Mouse (Mus musculus): ENCODE data around the gene Setd1b. TPM values are rescaled to one million over a fixed set of nuclear protein-coding genes. Genes with fewer than 3 reads are reported as not detected.

Setd1b gene
- 11.0 and 11.1 TPM in 2 replicates for polyA plus RNA-seq (2015; fragmentation: Nextera tagmentation; extraction: Ambion mirVana)

DNA sequence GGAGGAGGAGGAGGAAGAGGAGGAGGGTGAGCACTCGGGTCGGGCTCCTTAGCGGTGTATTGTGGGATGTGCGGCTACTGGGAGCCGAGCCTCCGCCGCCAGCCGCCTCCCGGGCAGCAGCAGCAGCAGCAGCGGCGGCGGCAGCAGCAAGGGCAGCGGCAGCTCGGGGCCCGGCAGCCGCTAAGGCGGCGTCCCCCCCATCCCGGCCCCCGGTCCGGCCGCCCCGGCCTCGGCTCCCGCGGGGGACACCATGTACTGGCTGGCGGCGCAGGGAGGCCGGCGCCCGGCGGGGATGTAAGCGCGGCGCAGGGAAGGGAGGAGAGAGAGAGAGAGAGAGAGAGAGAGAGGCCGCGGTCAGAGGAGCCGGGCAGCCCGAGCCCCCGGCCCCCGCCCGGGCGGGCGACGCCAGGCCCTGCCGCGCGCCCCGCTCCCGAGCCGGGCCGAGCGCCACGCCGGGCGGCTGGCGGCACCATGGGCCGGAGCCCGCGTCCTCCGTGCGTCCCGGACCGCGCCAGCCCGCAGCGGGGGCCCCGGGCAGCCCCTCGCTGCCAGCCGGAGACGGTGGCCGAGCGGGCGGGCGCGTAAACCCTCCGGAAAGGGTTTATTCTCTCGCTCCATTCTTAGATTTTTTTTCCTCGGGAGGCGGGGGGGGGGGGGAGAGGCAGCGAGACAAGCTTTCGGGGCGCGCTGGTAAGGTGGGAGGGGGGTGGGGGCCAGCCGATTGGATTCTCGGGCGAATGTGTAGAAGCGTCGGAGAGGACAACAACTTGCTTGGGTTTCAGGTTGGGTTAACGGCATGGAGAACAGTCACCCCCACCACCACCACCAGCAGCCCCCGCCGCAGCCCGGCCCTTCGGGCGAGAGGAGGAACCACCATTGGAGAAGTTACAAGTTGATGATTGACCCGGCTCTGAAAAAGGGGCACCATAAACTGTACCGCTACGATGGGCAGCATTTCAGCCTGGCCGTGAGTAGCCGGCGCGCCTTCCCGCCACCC, at the start of gene Setd1b:
TSS of gene Setd1b (plus strand) at position 33 of the 997 bp plus-strand sequence.
- ATAC-seq (replicated peaks; ENCODE audit: low FRiP score): 0 out of 2 replicates have a peak, but pooled peaks have one; percentile 5
- WGBS: under 1% methylated on average over 66 of the region's 103 CpGs
- Histone ChIP-seq H3K4me1 (peaks cover 48% of the 10 kb centered on the region), H3K36me3 (peaks cover 25% of the 10 kb centered on the region), H3K27me3 (no peaks in the 10 kb centered on the region), H3K27ac (peak within 1 kb of the TSS; percentile 100), H3K9ac (peak within 1 kb of the TSS; percentile 98), H3K4me3 (replicated peaks) (peak within 1 kb of the TSS; percentile 91), H3K9me3 (replicated peaks) (no peaks in the 10 kb centered on the region), H3K4me2 (peak within 1 kb of the TSS; percentile 99)

DNA sequence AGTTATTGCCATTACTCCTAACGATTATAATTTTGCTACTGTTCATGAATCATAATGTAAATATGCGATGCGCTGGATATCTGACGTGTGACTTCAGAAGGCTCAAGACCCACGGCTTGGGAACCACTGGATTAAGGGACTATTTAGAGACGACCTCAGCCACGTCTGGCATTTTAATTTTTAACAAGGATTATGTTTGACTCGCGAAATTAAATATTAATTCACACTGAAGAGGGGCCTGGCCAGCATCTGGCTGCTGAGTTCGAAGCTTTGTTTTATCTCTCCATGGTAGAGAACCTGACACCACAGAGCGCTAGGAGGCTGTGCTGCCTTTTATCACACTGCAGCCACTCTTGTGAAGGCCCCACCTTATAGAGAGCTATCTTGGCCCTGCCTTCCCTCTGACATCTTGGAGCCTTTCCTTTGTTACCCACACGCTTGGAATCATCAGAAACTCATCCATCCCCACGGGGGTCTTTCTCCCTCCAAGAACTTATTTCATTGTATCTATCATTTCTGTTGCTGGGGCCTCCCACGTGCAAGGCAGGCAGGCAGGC, 48.8 kb upstream of the Setd1b start:
- H3K36me3 ChIP-seq: no peaks in the 10 kb centered on the region
- no peak for ATAC-seq (replicated peaks; ENCODE audit: low FRiP score)
- H3K4me3 ChIP-seq (replicated peaks): no peak overlapping the region
- no peak overlapping the region for H3K27ac ChIP-seq
- H3K9me3 ChIP-seq (replicated peaks): no peaks in the 10 kb centered on the region
- peaks cover 20% of the 10 kb centered on the region for H3K4me1 ChIP-seq
- H3K9ac ChIP-seq: no peak overlapping the region
- 80% methylated on average over 14 of the region's 14 CpGs for WGBS
- H3K4me2 ChIP-seq: no peak overlapping the region
- H3K27me3 ChIP-seq: no peaks in the 10 kb centered on the region

DNA sequence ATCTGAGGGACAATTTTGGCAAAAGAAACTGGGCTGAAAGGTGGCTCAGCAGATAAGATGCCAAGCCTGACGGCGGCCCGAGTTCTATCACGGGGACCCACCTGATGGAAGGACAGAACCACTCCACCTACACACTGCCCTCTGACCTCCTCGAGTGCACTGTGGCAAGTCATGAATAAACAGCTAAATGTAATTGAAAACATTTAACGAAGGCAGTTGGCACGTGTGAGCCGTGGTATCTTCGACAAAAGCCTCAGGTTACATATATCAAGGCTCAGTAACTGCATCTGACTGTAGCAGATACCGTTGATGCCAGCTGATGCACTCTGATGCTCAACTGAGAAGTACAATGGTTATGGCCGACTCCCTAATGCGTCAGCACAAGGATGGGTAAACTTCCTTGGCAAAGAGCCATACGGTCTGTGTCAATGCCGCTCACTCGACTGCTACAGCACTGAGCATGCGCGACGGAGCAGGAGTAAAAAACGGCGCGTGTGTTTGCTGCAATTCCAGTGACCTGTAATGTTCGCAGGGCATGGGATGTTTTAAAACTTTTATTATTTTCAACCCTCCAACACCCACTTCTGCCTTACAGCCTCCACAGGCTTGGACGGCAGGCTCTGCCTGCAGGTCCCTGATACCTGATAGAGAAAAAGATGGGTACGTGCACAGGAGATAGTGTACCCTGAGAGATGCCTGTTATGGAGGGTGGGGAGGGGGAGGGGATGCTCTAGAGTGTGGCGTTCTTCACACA, 47.6 kb upstream of the Setd1b start:
- Histone ChIP-seq H3K4me1 (peaks cover 20% of the 10 kb centered on the region), H3K27me3 (no peaks in the 10 kb centered on the region), H3K9me3 (replicated peaks) (no peaks in the 10 kb centered on the region), H3K4me2 (peak overlapping the region; percentile 44), H3K9ac (no peak overlapping the region), H3K4me3 (replicated peaks) (no peak overlapping the region), H3K36me3 (peaks cover under 1% of the 10 kb centered on the region; the same call in 1 of the 2 replicates), H3K27ac (0 out of 2 replicates have a peak overlapping the region, but pooled peaks have one; percentile 7)
- peak; percentile 72 for ATAC-seq (replicated peaks; ENCODE audit: low FRiP score)
- 57% methylated on average over 25 of the region's 25 CpGs for WGBS

DNA sequence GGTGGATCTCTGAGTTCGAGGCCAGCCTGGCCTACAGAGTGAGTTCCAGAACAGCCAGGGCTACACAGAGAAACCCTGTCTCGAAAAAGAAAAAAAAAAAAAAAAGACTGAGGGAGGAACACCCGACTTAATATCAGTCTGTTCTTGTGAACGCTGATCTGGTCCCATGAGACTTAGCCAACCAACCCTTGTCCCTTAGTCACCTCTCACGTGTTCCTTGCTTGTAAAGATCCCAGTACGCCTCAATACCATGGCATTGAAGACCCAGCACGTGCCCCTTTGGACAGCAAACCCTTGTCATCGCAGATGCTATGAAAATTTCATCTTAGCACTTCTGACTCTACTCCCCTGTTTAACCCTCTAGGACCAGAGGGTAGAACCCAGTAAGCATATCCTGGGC, 45.7 kb upstream of the Setd1b start:
- H3K4me3 ChIP-seq (replicated peaks): no peak overlapping the region
- H3K9ac ChIP-seq: no peak overlapping the region
- ATAC-seq (replicated peaks; ENCODE audit: low FRiP score): no peak
- peaks cover 20% of the 10 kb centered on the region for H3K4me1 ChIP-seq
- H3K4me2 ChIP-seq: no peak overlapping the region
- H3K36me3 ChIP-seq: peaks cover 12% of the 10 kb centered on the region
- H3K27ac ChIP-seq: no peak overlapping the region
- H3K27me3 ChIP-seq: no peaks in the 10 kb centered on the region
- 91% methylated on average over 8 of the region's 8 CpGs for WGBS
- no peaks in the 10 kb centered on the region for H3K9me3 ChIP-seq (replicated peaks)

DNA sequence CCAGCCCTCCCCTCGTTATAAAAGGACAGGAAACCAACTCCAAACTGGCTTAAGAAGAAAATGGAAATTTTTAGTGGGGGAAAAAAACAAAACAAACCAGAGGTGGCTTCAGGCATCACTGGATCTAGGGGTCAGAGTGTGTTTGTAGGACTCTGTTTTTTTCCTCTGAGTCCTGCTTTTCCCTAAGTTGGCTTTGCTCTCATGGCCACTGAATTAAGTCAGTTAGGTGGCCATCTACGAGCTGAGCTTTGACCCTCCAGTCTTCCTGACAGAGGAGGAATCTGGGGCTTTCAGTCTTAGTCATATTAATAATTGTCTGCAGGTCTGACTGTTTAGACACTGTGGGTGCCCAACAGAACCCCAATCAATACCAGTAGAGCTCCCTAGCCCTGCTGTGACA, 43.5 kb upstream of the Setd1b start:
- Histone ChIP-seq H3K27ac (no peak overlapping the region), H3K4me1 (peaks cover 33% of the 10 kb centered on the region), H3K36me3 (peaks cover 12% of the 10 kb centered on the region), H3K9ac (no peak overlapping the region), H3K4me3 (replicated peaks) (no peak overlapping the region), H3K4me2 (no peak overlapping the region), H3K27me3 (no peaks in the 10 kb centered on the region), H3K9me3 (replicated peaks) (no peaks in the 10 kb centered on the region)
- WGBS: 72% methylated on average over 2 of the region's 2 CpGs
- no peak for ATAC-seq (replicated peaks; ENCODE audit: low FRiP score)

DNA sequence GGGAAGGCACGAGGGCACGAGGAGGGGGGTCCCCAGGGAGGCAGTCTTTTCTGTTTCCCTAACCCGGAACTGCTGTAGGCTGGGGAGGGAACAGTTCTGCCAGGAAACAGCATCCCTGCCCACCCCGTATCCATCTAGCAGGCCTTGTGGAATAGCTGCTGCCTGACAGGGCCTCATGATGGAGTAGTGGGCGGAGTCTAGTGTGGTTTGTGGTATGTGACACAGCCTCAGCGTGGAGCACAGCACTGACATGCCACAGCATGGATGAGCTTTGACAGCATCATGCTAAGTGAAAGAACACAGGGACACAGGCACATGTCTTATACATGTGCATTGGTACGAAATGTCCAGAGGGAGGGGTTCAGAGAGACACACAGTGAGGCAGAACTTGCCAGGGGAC, 39.6 kb upstream of the Setd1b start:
- Histone ChIP-seq H3K9me3 (replicated peaks) (no peaks in the 10 kb centered on the region), H3K27ac (no peak overlapping the region), H3K27me3 (no peaks in the 10 kb centered on the region), H3K4me1 (peaks cover 19% of the 10 kb centered on the region), H3K4me3 (replicated peaks) (no peak overlapping the region), H3K9ac (no peak overlapping the region), H3K36me3 (peaks cover 15% of the 10 kb centered on the region), H3K4me2 (no peak overlapping the region)
- WGBS: 49% methylated on average over 7 of the region's 7 CpGs
- ATAC-seq (replicated peaks; ENCODE audit: low FRiP score): peak; percentile 60

DNA sequence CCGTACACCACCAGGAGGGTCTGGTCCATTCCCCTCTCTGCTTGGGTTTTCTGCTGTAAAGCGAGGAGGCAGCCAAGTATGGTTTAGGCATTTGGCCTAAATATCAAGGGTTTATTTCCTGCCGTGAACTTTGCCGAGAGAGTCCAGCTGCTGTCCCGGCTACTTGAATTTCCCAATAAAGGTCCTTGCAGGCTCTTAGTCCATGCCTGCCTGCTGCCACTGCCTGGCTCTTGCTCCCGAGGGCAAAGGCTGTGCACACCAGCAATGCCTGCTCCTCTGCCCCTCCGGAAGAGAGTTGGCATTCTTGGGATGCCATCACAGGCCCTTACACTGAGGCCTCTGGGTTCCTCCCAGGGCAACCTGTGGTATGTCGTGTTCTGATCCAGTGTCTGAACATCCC, 38.4 kb upstream of the Setd1b start:
- 34% methylated on average over 8 of the region's 8 CpGs for WGBS
- peaks cover 15% of the 10 kb centered on the region for H3K36me3 ChIP-seq
- ATAC-seq (replicated peaks; ENCODE audit: low FRiP score): peak; percentile 62; the same call in 1 of the 2 replicates

DNA sequence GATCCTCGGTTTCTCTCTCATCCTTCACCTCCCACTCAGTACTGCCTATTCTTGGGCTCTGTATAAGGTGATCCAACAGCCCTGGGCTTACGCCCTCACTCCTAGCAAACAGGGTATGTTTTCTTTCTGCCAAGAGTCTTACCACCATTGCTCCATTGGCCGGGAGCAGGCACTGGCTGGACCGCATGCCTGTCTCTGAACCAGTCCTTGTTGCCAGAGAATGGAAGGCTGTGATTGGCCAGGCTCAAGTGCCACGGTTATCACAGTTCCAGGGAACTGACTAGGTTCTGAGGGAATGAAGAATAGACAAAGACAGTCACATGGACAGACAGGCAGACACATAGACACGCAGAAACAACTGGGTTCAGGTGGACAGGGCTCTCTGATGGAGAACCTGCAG, 37.2 kb upstream of the Setd1b start:
- no peaks in the 10 kb centered on the region for H3K27me3 ChIP-seq
- H3K9me3 ChIP-seq (replicated peaks): no peaks in the 10 kb centered on the region
- no peak overlapping the region for H3K9ac ChIP-seq
- ATAC-seq (replicated peaks; ENCODE audit: low FRiP score): no peak
- 82% methylated on average over 6 of the region's 6 CpGs for WGBS
- H3K4me2 ChIP-seq: no peak overlapping the region
- no peak overlapping the region for H3K4me3 ChIP-seq (replicated peaks)
- H3K4me1 ChIP-seq: peaks cover 30% of the 10 kb centered on the region
- H3K36me3 ChIP-seq: peaks cover 11% of the 10 kb centered on the region
- no peak overlapping the region for H3K27ac ChIP-seq

More for the DNA sequence above, 38.4 kb upstream of the Setd1b start:
- no peaks in the 10 kb centered on the region for H3K27me3 ChIP-seq
- no peak overlapping the region for H3K4me2 ChIP-seq
- H3K9me3 ChIP-seq (replicated peaks): no peaks in the 10 kb centered on the region
- no peak overlapping the region for H3K9ac ChIP-seq
- H3K4me3 ChIP-seq (replicated peaks): no peak overlapping the region
- H3K27ac ChIP-seq: peak overlapping the region; percentile 71
- peaks cover 19% of the 10 kb centered on the region for H3K4me1 ChIP-seq

DNA sequence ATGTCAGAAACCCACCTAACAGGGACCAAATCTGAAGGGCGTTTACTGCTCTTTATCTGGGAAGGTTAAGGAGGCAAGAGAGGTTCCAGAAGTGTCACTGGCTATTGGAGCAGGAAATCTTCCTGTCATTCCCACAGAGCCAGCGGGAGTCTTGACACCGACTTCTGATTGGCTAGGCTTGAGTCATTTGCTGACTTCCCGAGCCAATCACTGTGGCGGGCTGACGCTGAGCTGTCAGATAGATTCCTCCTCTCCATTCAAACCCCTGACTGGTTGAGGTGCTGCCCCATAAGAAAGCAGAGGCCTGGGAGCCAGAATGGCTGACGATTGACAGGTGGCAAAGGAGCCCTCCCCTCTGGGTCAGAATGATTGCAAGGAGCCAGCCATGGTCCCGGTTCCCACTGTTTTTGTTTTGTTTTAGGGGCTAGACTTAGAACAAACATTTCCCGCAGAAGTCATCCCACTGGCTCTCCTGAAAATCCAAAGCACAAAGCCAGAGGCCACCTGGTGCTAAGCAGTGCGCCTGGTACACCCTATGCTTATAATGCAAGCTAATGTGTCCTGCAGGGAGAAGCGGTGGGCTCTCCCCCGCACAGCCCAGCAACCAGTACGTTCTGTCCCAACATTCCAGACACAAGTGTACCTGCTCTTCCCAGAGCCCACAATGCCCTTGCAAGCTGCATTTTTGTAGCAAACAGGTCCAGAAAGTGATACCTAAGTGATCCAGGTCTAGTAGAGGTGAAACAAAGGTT, 32.4 kb upstream of the Setd1b start:
- Histone ChIP-seq H3K36me3 (0 out of 2 replicates have a peak, but pooled peaks cover 3% of the 10 kb centered on the region), H3K4me2 (peak overlapping the region; percentile 58), H3K9me3 (replicated peaks) (no peaks in the 10 kb centered on the region), H3K4me1 (peaks cover 25% of the 10 kb centered on the region), H3K27me3 (no peaks in the 10 kb centered on the region), H3K9ac (peak overlapping the region; percentile 21; the same call in 1 of the 2 replicates), H3K27ac (peak overlapping the region; percentile 81), H3K4me3 (replicated peaks) (peak overlapping the region; percentile 18)
- ATAC-seq (replicated peaks; ENCODE audit: low FRiP score): peak; percentile 66
- 20% methylated on average over 13 of the region's 13 CpGs for WGBS

DNA sequence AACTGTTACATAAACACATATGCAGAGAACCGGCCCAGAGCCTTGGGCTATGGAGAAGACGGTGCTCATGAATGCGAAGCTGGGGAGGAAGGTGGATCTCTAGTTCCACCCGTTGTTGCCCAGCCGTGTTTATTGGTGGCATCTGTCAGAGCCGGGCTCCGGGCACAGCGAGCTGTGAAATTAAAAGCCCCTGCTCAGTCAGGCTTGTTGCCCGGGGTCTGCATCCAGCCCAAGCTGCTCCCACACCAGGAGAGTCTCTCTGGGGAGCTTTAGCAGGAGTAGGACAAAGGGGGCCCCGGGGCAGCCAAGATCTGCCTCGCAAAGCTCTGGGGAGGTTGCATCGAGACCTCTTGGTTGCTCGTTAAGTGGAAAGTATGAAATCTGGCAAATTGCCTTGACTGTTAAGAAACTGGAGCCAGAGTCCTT, 31.7 kb upstream of the Setd1b start:
- H3K4me2 ChIP-seq: peak overlapping the region; percentile 58
- H3K4me1 ChIP-seq: peaks cover 29% of the 10 kb centered on the region
- peak overlapping the region; percentile 81 for H3K27ac ChIP-seq
- 0 out of 2 replicates have a peak, but pooled peaks cover 3% of the 10 kb centered on the region for H3K36me3 ChIP-seq
- WGBS: 25% methylated on average over 13 of the region's 13 CpGs
- H3K4me3 ChIP-seq (replicated peaks): 0 out of 2 replicates have a peak overlapping the region, but pooled peaks have one; percentile 8
- H3K9ac ChIP-seq: peak overlapping the region; percentile 31; the same call in 1 of the 2 replicates
- H3K9me3 ChIP-seq (replicated peaks): no peaks in the 10 kb centered on the region
- peak; percentile 65 for ATAC-seq (replicated peaks; ENCODE audit: low FRiP score)
- H3K27me3 ChIP-seq: no peaks in the 10 kb centered on the region

DNA sequence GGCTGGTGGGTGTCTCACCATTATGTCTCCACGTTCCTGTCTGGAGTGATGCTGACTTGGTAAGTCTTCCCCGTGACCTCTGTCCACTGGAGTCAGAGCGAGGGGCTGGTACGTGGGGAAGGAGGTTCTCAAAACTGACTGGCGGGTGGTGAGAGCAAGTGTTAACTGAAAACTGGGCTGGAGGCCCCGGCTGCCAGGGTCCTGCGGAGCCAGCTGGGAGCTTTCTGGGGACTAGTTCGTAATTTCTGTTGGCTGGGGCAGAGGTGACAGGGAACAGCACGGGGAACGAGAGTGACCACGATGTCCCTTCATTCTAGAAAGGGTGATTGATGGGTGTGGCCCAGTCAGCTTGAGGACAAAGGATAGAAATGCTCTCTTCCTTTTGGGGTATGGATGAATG, 27.9 kb upstream of the Setd1b start:
- H3K27ac ChIP-seq: no peak overlapping the region

More for the DNA sequence above, 27.9 kb upstream of the Setd1b start:
- Histone ChIP-seq H3K9me3 (replicated peaks) (no peaks in the 10 kb centered on the region), H3K27me3 (no peaks in the 10 kb centered on the region), H3K4me3 (replicated peaks) (no peak overlapping the region), H3K4me1 (peaks cover 32% of the 10 kb centered on the region), H3K9ac (no peak overlapping the region), H3K4me2 (no peak overlapping the region), H3K36me3 (no peaks in the 10 kb centered on the region)
- 55% methylated on average over 11 of the region's 11 CpGs for WGBS
- ATAC-seq (replicated peaks; ENCODE audit: low FRiP score): no peak
